Mouse (Mus musculus): ENCODE measurements around the gene Amhr2.

Gene Amhr2

DNA sequence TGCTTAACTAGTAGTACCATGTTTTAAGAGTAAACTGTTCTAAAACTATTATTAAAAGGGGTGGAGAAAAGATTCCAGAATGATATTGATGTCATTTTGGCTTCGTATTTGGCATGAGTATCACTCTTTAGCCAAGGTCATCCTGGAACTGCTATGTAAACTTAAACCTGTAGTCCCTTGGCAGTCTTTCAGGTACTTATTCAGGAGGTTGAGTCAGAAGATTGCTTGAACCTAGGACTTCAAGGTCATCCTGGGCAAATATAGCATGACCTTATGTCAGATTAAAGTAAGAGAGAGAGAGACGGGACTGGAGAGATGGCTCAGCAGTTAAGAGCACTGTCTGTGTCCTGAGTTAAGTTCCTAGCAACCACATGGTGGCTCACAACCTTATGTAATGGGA is 20.5 kb upstream of the Amhr2 start:
- DNase-seq (ENCODE audit: low spot score): no peak

DNA sequence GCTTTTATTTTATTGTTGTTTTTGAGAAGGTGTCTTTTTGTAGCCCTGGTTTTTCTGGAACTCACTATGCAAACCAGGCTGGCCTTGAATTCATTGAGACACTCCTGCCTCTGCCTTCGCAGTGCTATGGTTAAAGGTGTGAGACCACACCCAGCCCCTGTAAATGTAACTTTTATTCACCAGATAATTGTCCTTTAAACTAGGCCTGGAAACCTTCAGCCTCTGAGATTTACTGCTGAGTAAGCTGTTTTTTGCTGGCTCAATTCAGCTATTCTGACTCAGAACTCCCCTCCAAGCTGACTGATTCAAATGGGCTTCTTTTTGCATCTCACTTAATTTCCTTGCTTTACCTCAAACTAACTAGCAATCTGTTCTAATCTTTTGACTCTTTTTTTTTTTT is 18.2 kb upstream of the Amhr2 start:
- DNase-seq (ENCODE audit: low spot score): no peak

DNA sequence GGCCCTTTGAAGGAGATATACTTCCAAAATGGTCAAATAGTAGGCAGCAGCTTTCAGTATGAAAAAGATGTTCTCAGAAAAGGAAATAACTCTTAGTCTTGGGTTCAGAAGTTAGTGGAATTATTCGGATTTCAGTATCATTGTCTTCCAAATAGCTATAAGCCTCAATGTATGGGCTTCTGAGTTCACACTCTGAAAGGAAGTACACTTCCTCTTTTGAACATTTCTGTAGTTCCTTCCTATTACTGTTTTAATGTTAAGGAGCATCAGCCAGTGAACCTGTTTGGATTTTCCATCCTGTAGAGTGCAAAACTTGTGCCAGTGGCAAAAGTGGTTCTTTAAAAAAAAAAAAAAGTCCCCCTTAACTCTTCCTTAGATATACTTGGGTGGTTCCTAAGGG is 13.1 kb upstream of the Amhr2 start:
- no peak for DNase-seq (ENCODE audit: low spot score)

DNA sequence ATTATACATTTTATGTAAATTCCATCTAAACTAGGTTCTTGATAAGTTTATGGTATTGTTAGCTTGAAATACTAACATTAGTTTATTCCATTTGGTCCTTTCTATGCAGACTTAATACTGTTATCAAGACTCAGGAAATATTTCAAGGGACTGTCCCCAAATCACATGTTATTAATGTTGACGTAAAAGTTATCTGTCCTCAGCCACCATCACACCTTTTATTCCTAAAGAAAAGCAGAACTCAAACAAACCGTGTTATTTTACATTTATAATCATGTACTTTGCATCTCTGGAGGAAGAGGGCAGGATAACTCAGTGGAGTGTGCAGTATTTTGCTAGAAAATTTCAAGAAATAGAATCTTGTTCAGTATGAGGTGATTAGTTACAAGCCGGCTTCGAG is 12.0 kb upstream of the Amhr2 start:
- no peak for DNase-seq (ENCODE audit: low spot score)

DNA sequence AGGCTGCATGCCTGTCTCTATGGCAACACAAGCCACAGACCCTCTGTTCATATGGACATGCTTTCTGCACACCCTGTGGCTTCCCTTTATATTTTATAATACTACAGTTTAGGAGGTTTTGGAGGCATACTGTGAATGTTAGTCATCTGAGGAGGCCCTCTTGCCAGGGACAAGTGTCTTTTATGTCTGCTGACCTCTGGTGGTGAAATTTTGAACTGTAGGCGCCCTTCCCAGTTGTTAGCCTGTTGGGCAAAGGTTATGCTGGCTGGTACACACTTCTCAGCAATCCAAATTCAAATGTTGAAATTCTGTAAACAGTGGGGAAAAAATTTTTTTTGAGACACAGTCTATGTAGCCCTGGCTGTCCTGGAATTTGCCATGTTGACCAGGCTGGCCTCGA is 2.7 kb upstream of the Amhr2 start:
- DNase-seq (ENCODE audit: low spot score): peak; percentile 92

DNA sequence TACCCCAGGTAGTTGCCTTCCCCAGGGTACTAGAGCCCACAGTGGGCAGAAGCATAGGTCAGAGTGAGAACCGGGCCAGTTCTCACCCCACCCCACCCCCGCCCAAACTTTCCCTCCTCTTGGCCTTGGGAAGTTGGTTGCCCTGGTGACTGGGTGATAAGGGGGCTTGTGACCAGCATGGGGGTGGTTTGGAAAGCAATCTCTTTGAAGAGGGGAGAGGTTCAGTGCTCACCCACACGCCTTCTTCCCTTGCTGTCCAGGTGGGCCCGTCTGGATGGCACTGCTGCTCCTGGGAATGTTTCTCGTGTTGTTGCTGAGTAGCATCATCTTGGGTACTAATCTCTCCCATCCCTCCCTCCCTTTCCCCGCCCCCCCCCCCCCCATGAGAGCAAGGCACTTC is 1.3 kb downstream of the Amhr2 start:
- no peak for DNase-seq (ENCODE audit: low spot score)

DNA sequence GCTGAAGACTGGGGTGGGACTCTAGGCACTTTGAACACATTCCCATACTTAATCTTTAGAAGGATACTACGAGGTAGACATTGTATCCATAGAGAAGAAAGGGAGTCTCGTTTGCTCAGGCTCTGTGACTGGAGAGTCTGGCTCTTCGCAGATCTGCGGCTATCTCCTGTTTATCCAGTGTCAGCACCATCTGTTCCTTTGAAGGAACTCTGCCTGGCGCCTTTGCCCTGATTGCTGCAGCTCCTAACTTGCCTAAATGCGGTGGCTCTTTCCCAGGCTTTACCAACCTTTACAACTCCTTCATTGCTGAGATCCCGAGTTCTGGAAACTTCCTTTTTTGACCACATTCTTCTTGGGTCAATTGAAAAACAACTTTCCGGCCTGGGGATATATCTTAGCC is 4.2 kb downstream of the Amhr2 start:
- DNase-seq (ENCODE audit: low spot score): no peak

DNA sequence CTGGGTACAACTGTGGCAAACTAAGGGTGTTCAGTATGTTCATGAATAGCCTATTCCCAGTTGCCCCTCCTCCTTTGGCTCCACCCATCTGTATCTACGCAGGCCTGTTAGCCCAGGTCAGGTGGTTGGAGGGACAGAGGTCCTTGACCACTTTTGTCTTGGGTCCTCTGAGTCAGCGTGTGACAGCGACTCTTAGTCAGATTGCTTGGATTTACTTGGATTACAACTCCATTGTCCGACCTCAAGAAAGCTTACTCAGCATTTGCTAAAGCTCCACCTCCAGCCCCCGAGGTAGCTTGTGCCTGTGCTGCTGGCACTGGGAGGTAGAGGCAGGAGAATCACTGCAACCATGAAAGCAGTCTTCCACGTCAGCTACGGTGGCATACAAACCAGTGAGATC is 5.8 kb downstream of the Amhr2 start:
- DNase-seq (ENCODE audit: low spot score): no peak

DNA sequence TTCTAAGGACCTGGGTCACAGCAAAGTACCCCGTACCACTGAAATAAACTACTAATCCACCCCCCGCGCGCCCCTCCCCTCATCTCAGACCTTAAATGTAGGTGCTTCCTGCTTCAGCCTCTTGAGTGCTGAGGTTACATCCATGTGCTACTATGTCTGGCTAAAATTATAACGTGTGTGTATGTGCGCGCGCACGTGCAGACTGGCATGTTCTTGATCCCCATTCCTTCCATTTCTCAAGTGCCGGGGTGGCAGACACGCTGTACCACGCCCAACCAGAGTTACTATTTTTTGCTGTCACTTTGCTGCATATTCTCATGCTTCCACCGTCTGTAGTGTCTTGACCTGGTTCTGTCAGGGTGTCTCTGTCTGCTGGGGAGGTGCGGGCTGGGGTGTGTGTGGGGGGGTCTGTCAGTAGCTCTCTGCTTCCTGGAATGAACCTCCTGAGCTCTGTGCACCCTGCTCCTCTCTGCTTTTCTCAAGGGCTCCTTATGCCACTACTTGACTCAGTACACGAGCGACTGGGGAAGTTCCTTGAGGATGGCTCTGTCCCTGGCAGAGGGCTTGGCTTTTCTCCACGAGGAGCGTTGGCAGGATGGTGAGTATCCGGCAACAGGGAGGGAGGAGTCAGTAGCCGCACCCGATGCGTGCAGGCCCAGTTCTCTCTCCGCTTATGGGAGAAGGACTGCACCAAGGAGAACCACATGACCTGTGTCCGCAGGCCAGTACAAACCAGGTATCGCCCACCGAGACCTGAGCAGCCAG is 6.7 kb downstream of the Amhr2 start:
- DNase-seq (ENCODE audit: low spot score): no peak

DNA sequence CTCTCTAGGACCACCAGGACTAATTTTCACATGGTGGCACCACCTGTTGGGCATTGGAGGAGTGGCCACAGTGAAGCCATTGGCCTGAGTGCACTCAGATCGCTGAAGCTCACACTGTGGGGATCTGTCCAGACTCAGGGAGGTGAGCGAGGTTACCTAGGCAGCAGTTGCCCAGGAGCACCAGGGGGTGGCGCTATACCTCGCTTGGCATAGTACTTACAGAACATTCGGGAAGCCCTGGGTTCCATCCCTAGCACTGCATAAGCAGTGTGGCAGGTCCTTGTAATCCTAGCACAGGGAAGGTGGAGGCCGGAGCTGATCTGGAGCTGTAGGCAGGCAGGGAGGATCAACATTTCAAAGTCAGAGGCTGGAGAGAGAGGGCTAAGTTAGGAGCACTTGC is 10.8 kb downstream of the Amhr2 start:
- peak; percentile 33 for DNase-seq (ENCODE audit: low spot score)

DNA sequence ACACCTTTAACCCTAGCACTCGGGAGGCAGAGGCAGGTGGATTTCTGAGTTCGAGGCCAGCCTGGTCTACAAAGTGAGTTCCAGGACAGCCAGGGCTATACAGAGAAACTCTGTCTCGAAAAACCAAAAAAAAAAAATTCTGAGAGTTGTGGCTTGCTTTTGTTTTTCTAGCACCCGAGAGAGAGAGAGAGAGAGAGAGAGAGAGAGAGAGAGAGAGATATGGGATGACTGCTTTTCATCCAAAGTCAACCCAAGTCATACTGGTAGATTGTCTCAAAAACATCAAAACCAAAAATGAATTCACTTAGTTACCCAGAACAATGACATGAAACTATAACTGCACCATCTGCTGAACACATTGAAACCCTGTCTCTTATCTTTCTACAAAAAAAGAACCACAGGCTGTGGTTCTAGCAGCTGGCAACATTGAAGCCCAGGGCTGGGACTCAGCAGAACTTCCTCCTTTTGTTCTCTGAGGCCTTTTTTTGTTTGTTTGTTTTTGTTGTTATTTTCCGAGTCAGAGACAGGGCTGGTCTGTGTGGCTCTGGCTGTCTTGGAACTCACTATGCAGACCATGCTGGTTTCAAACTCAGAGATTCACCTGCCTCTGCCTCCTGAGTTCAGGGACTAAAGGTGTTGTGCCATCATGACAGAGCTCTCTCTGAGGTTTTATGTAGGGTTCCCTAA is 13.0 kb downstream of the Amhr2 start:
- no peak for DNase-seq (ENCODE audit: low spot score)

DNA sequence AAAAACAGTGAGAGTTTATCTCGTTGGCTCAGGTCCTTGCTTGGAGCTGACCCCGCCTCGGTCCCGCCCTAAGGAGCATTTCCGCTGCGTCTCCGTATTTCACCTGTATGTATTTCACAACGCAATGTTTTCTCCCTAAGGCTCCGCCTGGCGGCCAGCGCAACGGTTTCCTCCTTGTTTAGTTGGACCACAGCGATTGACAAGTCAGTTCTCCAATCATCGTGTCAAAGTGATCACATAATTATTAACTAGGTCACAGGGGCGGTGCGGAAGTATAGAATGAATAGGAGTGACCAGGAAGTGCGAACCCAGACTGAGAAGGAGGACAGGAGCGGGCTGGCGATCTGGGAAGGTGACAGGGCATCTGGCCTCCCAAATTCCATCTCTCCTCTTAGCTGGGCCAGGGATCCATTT is 13.7 kb downstream of the Amhr2 start, which contains the start of gene Prr13:
Prr13 (plus strand) TSS at position 125 of the 414 bp plus-strand sequence.
- peak; percentile 96 for DNase-seq (ENCODE audit: low spot score)

DNA sequence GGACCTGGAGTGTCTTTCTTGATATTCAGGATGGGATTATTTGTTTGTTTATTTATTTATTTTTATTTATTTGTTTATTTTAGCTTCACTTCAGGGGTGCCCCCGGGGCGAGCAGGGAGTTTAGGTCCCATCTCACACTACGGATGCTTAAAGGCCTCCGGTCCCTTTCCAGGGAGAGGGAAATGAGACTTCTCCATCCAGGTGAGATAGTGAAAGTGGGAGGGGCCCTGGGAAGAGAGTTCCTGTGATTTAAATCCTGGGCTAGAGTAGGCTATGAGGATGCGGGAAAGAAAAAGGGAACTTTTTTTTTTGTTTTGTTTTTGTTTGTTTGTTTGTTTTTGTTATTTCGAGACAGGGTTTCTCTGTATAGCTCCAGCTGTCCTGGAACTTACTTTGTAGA is 14.2 kb downstream of the Amhr2 start:
- no peak for DNase-seq (ENCODE audit: low spot score)

DNA sequence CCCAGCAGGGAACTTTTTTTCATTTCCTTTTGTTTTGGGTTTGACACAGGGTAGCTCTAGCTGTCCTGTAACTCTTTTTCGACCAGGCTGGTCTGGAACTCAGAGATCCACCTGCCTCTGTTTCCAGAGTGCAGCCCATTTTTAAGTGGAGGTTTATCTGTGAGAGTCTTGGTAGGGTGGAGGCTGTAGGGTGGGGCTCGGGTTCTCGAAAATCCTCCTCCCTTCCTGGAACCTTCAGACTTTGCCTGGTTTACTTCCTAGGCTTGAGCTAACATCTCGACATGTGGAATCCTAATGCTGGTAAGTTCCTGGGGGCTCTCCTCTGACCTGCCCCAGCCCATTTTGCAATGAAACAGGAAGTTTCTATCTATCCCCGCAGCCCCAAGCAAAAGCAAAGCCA is 14.7 kb downstream of the Amhr2 start:
- DNase-seq (ENCODE audit: low spot score): no peak

DNA sequence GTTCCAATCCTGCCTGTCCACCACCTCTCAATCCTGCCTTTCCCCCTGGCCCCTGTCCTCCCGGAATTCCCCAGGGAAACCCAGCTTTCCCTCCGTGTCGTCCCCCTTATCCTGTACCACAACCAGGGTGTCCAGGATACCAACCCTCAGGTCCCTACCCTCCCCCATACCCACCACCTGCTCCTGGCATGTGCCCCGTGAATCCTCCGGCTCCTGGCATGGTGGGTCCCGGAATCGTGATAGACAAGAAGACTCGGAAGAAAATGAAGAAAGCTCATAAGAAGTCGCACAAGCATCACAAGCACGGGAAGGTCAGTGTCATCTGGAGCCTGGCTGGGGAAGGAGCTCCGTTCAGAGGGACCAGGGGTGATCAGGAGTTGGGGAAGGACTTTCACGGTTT is 15.2 kb downstream of the Amhr2 start:
- no peak for DNase-seq (ENCODE audit: low spot score)

DNA sequence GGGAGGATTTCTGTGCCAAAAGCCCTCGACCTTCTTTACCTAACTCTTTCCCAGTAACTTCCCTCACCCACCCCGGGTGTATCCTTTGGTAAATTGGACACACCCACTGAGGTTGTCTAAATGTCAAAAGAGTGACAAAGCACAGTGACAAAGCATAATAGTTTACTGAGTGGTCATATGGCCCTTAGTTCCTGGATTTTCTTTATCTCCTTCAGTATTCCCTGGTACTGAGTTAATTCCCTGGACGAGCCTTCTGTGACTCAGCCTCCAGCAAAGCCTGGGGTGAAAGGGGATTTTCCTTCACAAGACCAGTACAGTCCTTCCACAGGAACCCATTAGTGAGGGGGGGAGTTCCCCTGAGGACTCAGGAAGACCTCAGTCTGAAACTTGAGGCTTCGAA is 15.8 kb downstream of the Amhr2 start:
- no peak for DNase-seq (ENCODE audit: low spot score)

DNA sequence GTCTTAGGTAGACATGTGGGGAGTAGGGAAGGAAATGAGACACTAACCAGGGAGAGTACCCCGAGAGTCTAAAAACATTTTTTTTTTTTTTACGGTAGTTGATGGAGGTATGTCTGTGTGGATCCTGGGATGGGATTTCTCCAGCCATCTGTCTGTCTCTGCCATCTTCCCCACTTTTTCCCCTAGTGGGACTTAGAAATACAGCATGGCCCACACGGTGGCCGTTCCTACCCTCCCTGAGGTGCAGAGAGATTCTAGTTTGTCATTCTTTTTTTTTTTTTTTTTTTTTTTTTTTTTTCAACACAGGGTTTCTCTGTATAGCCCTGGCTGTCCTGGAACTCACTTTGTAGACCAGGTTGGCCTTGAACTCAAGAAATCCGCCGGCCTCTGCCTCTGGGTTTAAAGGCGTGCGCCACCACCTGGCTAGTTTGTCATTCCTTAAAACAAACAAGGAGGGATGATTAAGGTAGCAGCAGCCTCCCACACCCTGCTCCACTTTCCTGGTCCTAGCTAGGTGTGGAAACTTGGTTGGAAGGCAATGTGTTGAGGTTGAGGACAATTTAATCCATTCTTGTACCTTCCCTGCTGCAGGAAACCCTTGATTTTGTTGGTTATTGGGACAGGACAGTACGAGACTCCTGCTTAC is 16.4 kb downstream of the Amhr2 start:
- no peak for DNase-seq (ENCODE audit: low spot score)

DNA sequence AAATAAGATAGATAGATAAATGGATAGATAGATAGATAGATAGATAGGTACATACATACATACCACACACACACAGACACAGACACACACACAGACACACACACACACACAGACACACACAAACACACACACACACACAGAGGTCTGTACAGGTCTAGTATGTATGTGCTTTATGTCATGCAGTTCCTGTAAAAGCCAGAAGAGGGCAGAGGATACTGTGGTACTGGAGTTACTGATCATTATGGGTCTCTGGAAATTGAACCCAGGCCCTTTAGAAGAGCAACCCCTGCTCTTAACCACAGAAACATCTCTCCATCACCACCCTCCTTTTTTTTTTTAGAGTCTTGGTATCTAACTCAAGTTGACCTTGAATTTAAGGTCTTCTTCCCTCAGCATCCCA is 18.5 kb downstream of the Amhr2 start:
- DNase-seq (ENCODE audit: low spot score): peak; percentile 60

DNA sequence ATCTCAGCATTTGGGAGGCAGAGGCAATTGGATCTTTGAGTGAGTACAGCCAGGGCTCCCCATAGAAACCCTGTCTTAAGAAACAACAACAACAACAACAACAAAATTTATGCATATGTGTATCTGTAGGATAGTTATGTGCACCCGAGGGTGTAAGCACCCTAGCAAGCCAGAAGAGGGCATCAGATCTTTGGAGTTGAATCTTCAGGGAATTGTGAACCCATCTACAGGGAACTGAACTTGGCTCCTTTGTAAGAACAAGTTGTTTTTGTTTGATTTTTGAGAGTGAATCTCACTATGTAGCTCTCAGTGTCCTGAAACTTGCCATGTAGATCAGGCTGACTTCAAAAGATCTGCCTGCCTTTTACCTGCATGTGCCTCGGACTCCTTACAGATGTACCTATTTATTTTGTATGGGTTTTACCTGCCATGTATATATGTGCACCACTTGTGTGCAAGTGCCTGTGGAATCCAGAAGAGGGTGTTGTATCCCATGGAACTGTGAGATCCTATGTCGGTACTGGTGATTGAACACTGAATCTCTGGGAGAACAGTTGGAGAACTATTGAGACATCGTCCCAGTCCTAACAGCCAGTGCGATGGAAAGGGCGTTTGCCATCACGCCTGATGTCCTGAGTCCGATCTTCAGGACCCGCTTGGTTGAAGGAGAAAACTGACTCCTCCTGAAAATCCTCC is 23.7 kb downstream of the Amhr2 start:
- no peak for DNase-seq (ENCODE audit: low spot score)

DNA sequence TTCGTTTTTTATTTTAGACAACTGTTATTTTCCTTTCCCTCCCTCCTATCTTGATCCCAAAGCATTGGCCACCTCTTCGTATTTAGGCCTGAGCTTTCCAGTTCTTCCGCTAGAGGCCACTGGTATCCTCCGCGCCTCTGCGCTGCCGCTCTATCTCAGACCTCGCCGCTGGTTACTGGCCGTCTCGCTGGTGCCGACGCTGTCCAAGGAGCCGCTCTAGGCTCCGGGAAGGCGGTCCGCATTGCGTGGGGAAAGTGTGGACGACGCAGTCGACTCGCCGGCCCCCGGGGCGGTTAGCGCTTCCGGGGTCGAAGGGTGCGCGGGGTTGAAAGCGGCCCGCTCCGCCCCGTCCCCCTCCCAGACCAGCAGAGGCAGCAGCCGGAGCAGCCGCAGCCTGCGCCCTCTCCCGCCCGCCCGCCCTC is 25.0 kb downstream of the Amhr2 start, which contains the start of gene Pcbp2:
Pcbp2 (plus strand) TSS at position 357 of the 422 bp plus-strand sequence.
- DNase-seq (ENCODE audit: low spot score): peak; percentile 99

DNA sequence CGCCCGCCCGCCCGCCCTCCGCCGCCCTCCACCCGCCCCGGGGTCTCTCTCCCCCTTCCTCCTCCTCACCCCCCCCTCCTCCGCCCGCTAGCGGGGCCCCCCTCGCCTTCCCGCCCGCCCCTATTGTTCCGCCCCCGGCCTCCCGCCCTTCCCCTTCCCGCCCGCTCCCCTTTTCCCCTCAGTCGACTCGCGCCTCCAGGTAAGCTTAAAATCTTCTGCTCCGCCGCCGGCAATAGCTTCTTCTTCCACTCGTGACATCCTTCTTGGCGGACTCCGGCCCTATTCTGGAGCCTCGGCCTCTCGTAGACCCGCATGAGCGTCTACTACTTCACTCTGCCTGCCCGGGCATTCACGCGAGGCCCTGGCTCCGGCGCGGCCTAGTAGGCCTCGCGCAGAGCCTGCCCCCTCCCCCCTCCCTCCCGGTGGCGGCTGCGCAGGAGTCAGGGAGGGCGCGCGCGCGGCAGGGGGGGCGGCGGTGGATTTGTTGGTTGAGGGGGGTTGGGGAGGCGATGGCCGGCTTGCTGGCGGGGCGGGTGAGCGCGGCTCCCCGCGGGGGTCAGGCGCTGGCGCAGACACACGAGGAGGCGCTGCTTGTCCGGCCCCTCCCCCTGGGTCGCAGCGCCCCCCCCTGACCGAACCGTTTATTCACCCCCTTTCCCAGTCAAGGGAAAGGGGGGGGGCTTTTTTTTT is 25.6 kb downstream of the Amhr2 start:
- peak; percentile 85 for DNase-seq (ENCODE audit: low spot score)

DNA sequence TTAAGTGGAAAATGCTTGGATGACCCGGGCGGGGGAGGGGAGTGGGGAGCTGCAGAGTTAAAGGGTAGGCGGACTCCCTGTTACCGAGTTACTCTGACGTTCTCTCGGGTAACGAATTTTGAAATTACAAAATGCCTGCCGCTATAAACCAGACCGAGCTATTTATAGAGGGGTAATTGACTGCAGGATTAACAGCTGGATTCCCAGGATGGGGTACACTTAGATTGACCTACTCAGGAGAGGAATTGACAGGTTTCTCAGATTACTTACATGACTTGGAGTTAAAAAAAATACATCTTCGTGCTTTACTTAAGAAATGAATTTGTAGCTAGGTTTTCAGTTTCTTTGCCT is 26.1 kb downstream of the Amhr2 start:
- DNase-seq (ENCODE audit: low spot score): no peak
